Mouse (Mus musculus): ENCODE data around the gene Zc3h13.

DNA sequence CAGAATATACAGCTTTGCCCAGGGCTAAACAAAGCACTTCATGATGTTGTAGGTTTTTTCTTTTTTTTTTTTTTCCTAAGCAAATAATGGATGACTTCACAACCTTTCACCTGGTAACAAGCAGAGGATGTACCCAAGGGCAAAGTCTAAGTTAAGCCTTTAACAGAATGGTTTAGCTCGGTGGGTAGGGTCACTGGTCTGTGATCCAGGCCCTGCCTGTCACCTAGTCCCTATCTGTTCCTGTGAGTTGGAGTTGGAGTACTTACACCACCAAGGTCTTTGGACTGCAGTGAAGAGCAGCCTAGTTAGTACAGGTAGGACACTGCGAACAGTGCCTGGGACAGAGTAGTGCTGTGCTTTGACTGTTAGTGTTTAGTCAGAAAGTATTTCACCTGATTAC, 53.7 kb downstream of the Zc3h13 start:
- TF ChIP-seq CTCF (IDR thresholded peaks at IDR 0.05; ENCODE audit: borderline replicate concordance, control insufficient read depth, extremely low read depth, insufficient read depth, low read length, poor library complexity) (no peak), POLR2A (IDR thresholded peaks at IDR 0.05; ENCODE audit: control insufficient read depth, extremely low read depth, insufficient read depth, low read length, poor library complexity) (no peak)

Measured in thymus, adult 2 months (tissue).